Mouse (Mus musculus) neural tube, embryonic 15.5 days (tissue): ENCODE measurements around the gene Sigmar1. TPM values are rescaled to one million over a fixed set of nuclear protein-coding genes. Genes with fewer than 3 reads are reported as not detected.
A peak's percentile ranks its signal among the peaks of the same experiment; 100 is the strongest.
"Not testable (repeated sequence)": the region's sequence is repeated elsewhere in the genome, so short reads cannot be mapped to it uniquely, and the experiment has no call there.

Source experiments
- ATAC-seq: fragments of 200-750 bp; cut with Nextera tagmentation; 2 replicates; pipeline ENCODE4 v1.8.0; 2017; ENCODE audit warnings: mild to moderate bottlenecking, moderate TSS enrichment, moderate library complexity; ENCODE audit not compliant: low FRiP score
- H3K27ac ChIP-seq: fragments of 300-500 bp; sonication (generic); replicated peaks from 2 replicates; pipeline ENCODE4 v1.5.1; 2015; ENCODE audit warnings: mild to moderate bottlenecking, inconsistent platforms
- H3K27me3 ChIP-seq: fragments of 300-500 bp; sonication (generic); replicated peaks from 2 replicates; pipeline ENCODE4 v1.6.1; 2015; ENCODE audit warnings: inconsistent platforms
- H3K36me3 ChIP-seq: fragments of 300-500 bp; sonication (generic); 2 replicates; pipeline ENCODE4 v1.6.1; 2015; ENCODE audit warnings: inconsistent platforms
- H3K4me1 ChIP-seq: fragments of 300-500 bp; sonication (generic); 2 replicates; pipeline ENCODE4 v1.6.1; 2015; ENCODE audit warnings: inconsistent platforms
- H3K4me2 ChIP-seq: fragments of 300-500 bp; sonication (generic); 2 replicates; pipeline ENCODE4 v1.6.1; 2015; ENCODE audit warnings: inconsistent platforms, mild to moderate bottlenecking, moderate library complexity
- H3K4me3 ChIP-seq: fragments of 300-500 bp; sonication (generic); replicated peaks from 2 replicates; pipeline ENCODE4 v1.5.1; 2015; ENCODE audit warnings: mild to moderate bottlenecking, inconsistent platforms
- H3K9ac ChIP-seq: fragments of 300-500 bp; sonication (generic); replicated peaks from 2 replicates; pipeline ENCODE4 v1.6.1; 2015; ENCODE audit warnings: mild to moderate bottlenecking, inconsistent platforms
- H3K9me3 ChIP-seq: fragments of 300-500 bp; sonication (generic); replicated peaks from 2 replicates; pipeline ENCODE4 v1.6.1; 2016; ENCODE audit warnings: inconsistent platforms
- WGBS: fragments of 180-500 bp; shearing (Covaris S2); methylation state at CpG from one replicate; pipeline ENCODE4 v1.1.7; 2015; ENCODE audit warnings: mixed read lengths; 5-methylcytosine and 5-hydroxymethylcytosine counted together
- polyA plus RNA-seq: library from polyadenylated mRNA; unstranded; fragments of >200 nt; fragmentation: Nextera tagmentation; extraction: Ambion mirVana; gene quantifications from 2 replicates; pipeline ENCODE4 v1.2.1, GENCODE M21; 2015

The Sigmar1 gene
- polyA plus RNA-seq, 1 experiment from 2014 or later, result 92.1 TPM

- peak overlapping the region; percentile 31 for H3K4me2 ChIP-seq
- ATAC-seq, H3K27ac ChIP-seq, H3K36me3 ChIP-seq, H3K27me3 ChIP-seq, H3K4me3 ChIP-seq, H3K9ac ChIP-seq, H3K9me3 ChIP-seq, H3K4me1 ChIP-seq: not testable (repeated sequence)
- WGBS, result 8% methylated on average over 4 of the region's 4 CpGs
Measured at GRCm38 (mm10) chr4:41693511-41693910, 62.4 kb downstream of the Sigmar1 start.

GRCm38 (mm10) chr4:41690014-41690413, 65.9 kb downstream of the Sigmar1 start:
- not testable (repeated sequence) for H3K27ac ChIP-seq, H3K27me3 ChIP-seq, H3K4me1 ChIP-seq, H3K4me2 ChIP-seq, H3K4me3 ChIP-seq, H3K36me3 ChIP-seq, H3K9ac ChIP-seq, ATAC-seq, H3K9me3 ChIP-seq
- no CpG with 5 or more reads among the region's 4 CpGs for WGBS

- H3K9ac ChIP-seq, ATAC-seq, H3K27me3 ChIP-seq, H3K4me3 ChIP-seq, H3K36me3 ChIP-seq, H3K4me1 ChIP-seq, H3K9me3 ChIP-seq, H3K4me2 ChIP-seq: not testable (repeated sequence)
- 0 out of 2 replicates have a peak overlapping the region, but pooled peaks have one; percentile 41 for H3K27ac ChIP-seq
- WGBS, result 41% methylated on average over 1 of the region's 1 CpGs
Measured at GRCm38 (mm10) chr4:41688562-41688961, 67.4 kb downstream of the Sigmar1 start.

Other genes with a start within 250 kb of the Sigmar1 start
- gene 1110017D15Rik, start 238.8 kb downstream of the Sigmar1 start, polyA plus RNA-seq, result 8.6 and 10.1 TPM in 2 replicates
- 15.2 and 17.9 TPM in 2 replicates for gene Fam219a, start 186.6 kb downstream of the Sigmar1 start, polyA plus RNA-seq
- gene Dnaic1, start 186.4 kb downstream of the Sigmar1 start, polyA plus RNA-seq, result 2.1 and 2.5 TPM in 2 replicates
- gene Enho, start 115.8 kb downstream of the Sigmar1 start, polyA plus RNA-seq, result 89.8 and 111 TPM in 2 replicates
- gene Cntfr, start 59.1 kb downstream of the Sigmar1 start, polyA plus RNA-seq, result 23.1 and 27.2 TPM in 2 replicates
- gene Il11ra1, start 56.2 kb downstream of the Sigmar1 start, polyA plus RNA-seq, result 52.6 and 56.6 TPM in 2 replicates
- 59.3 and 61.1 TPM in 2 replicates for gene Rpp25l, start 42.6 kb downstream of the Sigmar1 start, polyA plus RNA-seq
- gene Dctn3, start 33.0 kb downstream of the Sigmar1 start, polyA plus RNA-seq, result 271 and 320 TPM in 2 replicates
- 1.1 and 1.6 TPM in 2 replicates for gene Arid3c, start 25.0 kb downstream of the Sigmar1 start, polyA plus RNA-seq
- 48.4 and 54.8 TPM in 2 replicates for gene Galt, start 929 bp downstream of the Sigmar1 start, polyA plus RNA-seq
- gene Ccl27a, start 18.1 kb upstream of the Sigmar1 start, polyA plus RNA-seq, result 213 and 281 TPM in 2 replicates
- 4.0 TPM in 1 of 2 replicates, not detected in the other for gene Gm21541, start 147.5 kb upstream of the Sigmar1 start, polyA plus RNA-seq
- 10.5 and 11.7 TPM in 2 replicates for gene Gm20878, start 185.4 kb upstream of the Sigmar1 start, polyA plus RNA-seq
- gene Fam205a4, start 209.9 kb upstream of the Sigmar1 start, polyA plus RNA-seq, result 1.5 and 1.6 TPM in 2 replicates